Mouse (Mus musculus): ENCODE data around the gene Anxa2.

Anxa2 gene

DNA sequence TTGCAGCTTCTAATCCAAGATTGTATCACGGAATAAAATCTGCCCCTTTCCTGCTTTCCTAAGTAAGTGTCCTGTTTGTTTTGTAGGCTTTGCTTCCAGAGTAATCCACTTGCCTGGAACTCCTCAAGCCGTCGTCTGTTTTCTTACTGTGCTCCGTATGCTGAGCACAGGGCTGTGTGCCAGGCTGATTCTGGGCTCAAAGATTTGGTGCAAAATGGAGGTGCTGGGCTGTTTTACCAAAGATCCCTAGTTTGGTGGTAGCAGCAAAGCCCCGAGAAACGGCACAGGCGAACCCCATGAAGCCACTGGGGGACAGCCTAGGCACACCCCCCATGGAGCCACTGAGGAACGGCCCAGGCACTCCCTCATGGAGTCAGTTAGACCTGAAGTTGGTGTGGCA, 60.8 kb downstream of the Anxa2 start:
- DNase-seq: no peak

- DNase-seq: no peak
Observed at GRCm38 (mm10) chr9:69515416-69515815, 62.0 kb downstream of the Anxa2 start.

DNA sequence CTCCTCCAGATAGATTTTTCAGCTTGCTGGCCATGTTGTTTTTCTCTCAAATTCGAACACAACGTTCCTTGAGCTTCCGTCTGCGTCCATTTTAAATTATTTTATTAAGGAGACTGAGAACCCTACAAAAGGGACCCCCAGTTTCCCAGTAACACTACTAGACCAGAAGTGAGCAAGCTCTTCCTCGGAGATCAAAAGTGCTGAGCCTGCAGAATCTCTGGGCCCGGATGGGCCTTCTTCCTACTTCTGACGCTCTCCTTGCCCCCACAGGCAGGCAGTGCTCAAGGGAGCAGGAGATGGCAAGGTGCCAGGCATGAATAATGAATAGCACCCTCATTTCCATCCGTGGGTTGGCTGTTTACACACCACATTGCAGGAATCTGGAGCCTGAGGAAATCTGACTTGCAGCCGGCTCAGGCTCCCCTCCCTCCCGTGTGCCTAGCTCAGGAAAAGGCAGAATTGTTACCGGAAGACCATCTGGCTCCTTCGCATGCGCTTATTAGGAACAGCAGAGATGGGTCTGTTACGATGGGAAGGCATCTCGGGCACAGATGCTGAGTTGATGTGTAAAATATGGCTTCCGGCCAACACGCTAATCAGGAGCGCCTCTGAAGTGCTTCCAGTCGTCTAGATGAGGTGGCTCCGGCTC, 64.1 kb downstream of the Anxa2 start:
- DNase-seq: peak; percentile 11 to 14

Measured in lung, adult 18-20 months (tissue).